Mouse (Mus musculus) liver, embryonic 13.5 days (tissue): ENCODE results near the gene Ric8b. TPM values are rescaled to one million over a fixed set of nuclear protein-coding genes. Genes with fewer than 3 reads are reported as not detected.
A peak's percentile ranks its signal among the peaks of the same experiment; 100 is the strongest.

Experiments used
- ATAC-seq: fragments of 200-750 bp; cut with Nextera tagmentation; 2 replicates; pipeline ENCODE4 v1.8.0; 2017; ENCODE audit warnings: low read depth, mild to moderate bottlenecking, moderate number of reproducible peaks, moderate library complexity
- DNase-seq: peaks from one replicate; pipeline ENCODE4 v3.0.0; 2022
- H3K27ac ChIP-seq: fragments of 300-500 bp; sonication (generic); 2 replicates; pipeline ENCODE4 v1.5.1; 2015; ENCODE audit warnings: moderate library complexity, mild to moderate bottlenecking, inconsistent platforms
- H3K27me3 ChIP-seq: fragments of 300-500 bp; sonication (generic); 2 replicates; pipeline ENCODE4 v1.6.1; 2015; ENCODE audit warnings: mild to moderate bottlenecking, inconsistent platforms
- H3K36me3 ChIP-seq: fragments of 300-500 bp; sonication (generic); 2 replicates; pipeline ENCODE4 v1.6.1; 2015; ENCODE audit warnings: mild to moderate bottlenecking, inconsistent platforms
- H3K4me1 ChIP-seq: fragments of 300-500 bp; sonication (generic); replicated peaks from 2 replicates; pipeline ENCODE4 v1.6.1; 2015; ENCODE audit warnings: inconsistent platforms
- H3K4me2 ChIP-seq: fragments of 300-500 bp; sonication (generic); 2 replicates; pipeline ENCODE4 v1.6.1; 2015; ENCODE audit warnings: inconsistent platforms, mild to moderate bottlenecking, moderate library complexity
- H3K4me3 ChIP-seq: fragments of 300-500 bp; sonication (generic); replicated peaks from 2 replicates; pipeline ENCODE4 v1.5.1; 2015; ENCODE audit warnings: mild to moderate bottlenecking, inconsistent platforms
- H3K9ac ChIP-seq: fragments of 300-500 bp; sonication (generic); 2 replicates; pipeline ENCODE4 v1.6.1; 2015; ENCODE audit warnings: mild to moderate bottlenecking, inconsistent platforms
- H3K9me3 ChIP-seq: fragments of 300-500 bp; sonication (generic); replicated peaks from 2 replicates; pipeline ENCODE4 v1.6.1; 2016; ENCODE audit warnings: inconsistent platforms
- WGBS: fragments of 180-500 bp; shearing (Covaris S2); methylation state at CpG from one replicate; pipeline ENCODE4 v1.1.7; 2015; ENCODE audit not compliant: insufficient replicate concordance; 5-methylcytosine and 5-hydroxymethylcytosine counted together
- polyA plus RNA-seq: library from polyadenylated mRNA; unstranded; fragments of >200 nt; fragmentation: Nextera tagmentation; extraction: Ambion mirVana; gene quantifications from 2 replicates; pipeline ENCODE4 v1.2.1, GENCODE M21; 2015

The Ric8b gene
- polyA plus RNA-seq, 1 experiment from 2014 or later: 3.9 TPM

DNA sequence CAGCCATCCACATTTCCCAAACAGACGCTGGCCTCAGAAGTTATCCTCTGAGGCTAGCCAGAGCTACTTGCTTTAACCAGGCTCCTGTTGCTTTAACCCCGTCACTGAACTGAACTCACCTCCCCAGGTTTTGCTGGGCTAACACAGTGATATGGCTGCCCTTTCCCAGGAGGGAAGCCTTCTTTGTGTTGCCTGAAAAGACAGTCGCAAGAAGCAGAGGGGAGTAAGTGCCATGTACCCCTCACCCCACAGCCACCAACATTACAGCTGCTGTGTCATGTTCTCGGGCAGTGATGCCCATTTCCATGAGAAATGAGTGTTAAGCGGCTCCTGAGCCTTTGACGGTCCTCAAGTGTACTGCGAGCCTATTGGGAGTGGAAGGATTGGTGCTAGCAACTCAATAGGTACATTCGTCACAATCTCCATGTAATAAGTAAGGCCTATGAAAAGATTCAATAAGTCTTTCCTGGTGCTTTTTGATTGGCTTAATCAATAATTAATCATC lies 96.6 kb downstream of the Ric8b start:
- H3K27me3 ChIP-seq: no peaks in the 10 kb centered on the region
- no peaks in the 10 kb centered on the region for H3K9me3 ChIP-seq
- ATAC-seq (no peak), DNase-seq (no peak)
- no peak overlapping the region for H3K27ac ChIP-seq
- H3K9ac ChIP-seq: no peak overlapping the region
- no peak overlapping the region for H3K4me2 ChIP-seq
- no peak overlapping the region for H3K4me3 ChIP-seq
- H3K4me1 ChIP-seq: peaks cover 4% of the 10 kb centered on the region; the same call in 1 of the 2 replicates
- peaks cover 41% of the 10 kb centered on the region for H3K36me3 ChIP-seq
- WGBS: 82% methylated on average over 8 of the region's 8 CpGs

DNA sequence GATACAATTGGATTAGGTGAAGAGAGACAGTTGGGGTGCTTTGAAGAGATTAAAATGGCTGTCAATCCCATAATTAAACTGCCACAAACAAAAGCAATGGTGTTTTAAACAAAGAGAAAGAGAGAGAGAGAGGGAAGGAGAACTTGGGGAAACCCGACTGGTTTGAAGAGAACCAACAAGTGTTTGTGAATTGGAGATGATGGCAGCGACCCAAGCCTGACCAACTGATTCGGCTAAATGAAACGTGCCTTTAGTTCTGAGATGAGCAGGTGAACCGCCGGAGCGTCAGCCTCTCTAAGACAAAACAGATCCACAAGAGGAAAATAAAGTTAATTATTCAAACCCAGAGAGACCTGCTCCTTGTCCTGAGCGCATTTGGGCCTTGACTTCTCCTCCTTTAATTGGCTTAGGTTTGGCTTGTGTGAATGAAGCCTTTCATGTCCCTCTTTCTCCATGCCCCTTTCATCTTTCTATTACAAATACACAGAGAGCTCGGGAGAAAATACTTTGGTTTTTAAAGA lies 97.1 kb downstream of the Ric8b start:
- 80% methylated on average over 9 of the region's 9 CpGs for WGBS
- Histone ChIP-seq H3K9me3 (no peaks in the 10 kb centered on the region), H3K9ac (no peak overlapping the region), H3K4me2 (no peak overlapping the region), H3K36me3 (peaks cover 41% of the 10 kb centered on the region), H3K27ac (no peak overlapping the region), H3K4me3 (no peak overlapping the region), H3K27me3 (no peaks in the 10 kb centered on the region), H3K4me1 (peaks cover 4% of the 10 kb centered on the region; the same call in 1 of the 2 replicates)
- DNase-seq: no peak
- no peak for ATAC-seq

DNA sequence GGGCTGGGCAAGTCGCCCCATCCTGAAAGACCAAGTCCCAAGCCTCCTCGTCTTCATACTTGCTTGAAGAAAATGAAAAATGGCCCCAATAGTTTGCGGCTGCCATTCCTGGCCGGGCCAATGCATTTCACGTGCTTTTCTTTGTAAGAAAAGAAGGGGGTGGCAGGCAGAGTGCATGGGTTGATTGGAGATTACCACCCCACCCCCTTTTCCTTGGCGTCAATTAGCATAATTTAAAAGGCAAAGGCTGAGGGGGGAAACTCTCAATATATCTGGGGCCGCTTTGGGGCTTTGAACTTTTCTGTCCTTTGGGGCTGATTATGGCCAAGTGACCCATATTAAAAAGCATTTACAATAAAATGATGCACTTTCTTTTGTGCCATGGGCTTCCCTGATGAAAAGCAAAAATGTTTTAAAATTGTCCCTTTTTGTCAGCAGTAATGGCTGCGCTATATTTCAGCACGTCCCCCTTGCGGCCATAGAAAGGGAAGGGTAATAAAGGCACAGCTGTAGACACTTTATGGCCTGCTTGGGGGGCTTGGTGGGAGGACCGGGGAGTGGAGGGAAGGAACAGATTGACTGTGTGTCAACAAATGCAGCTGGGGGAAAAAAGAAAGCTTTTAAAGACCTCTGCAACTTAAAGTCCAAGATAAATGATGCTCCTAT lies 105.4 kb downstream of the Ric8b start:
- no peak overlapping the region for H3K4me2 ChIP-seq
- no peak overlapping the region for H3K9ac ChIP-seq
- H3K36me3 ChIP-seq: peaks cover 6% of the 10 kb centered on the region
- no peak overlapping the region for H3K27ac ChIP-seq
- DNase-seq (no peak), ATAC-seq (no peak)
- WGBS: 66% methylated on average over 11 of the region's 11 CpGs
- H3K27me3 ChIP-seq: no peaks in the 10 kb centered on the region
- H3K9me3 ChIP-seq: no peaks in the 10 kb centered on the region
- no peak overlapping the region for H3K4me3 ChIP-seq
- H3K4me1 ChIP-seq: peaks cover 11% of the 10 kb centered on the region

DNA sequence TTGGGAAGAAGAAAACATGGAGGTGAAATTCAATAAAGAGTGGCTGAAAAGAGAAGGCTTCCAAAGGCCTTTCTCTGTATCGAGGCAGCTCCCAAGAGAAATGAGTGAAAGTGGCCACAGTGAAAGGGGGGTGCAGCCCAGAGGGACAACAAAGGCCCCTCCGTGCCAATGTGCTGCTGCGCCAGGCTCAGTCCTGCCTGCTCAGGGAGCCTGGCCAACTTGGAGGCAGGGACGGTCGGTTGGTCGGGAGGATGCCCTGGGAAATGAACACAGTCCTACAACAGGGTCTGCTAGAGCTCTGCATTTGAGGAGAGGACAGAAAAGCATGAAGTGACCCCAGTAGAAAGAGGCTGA lies 105.9 kb downstream of the Ric8b start:
- Histone ChIP-seq H3K27me3 (no peaks in the 10 kb centered on the region), H3K4me1 (peaks cover 16% of the 10 kb centered on the region), H3K9ac (no peak overlapping the region), H3K4me3 (no peak overlapping the region), H3K27ac (no peak overlapping the region), H3K9me3 (no peaks in the 10 kb centered on the region), H3K4me2 (no peak overlapping the region), H3K36me3 (peaks cover 4% of the 10 kb centered on the region)
- WGBS: 70% methylated on average over 6 of the region's 6 CpGs
- ATAC-seq (no peak), DNase-seq (no peak)

DNA sequence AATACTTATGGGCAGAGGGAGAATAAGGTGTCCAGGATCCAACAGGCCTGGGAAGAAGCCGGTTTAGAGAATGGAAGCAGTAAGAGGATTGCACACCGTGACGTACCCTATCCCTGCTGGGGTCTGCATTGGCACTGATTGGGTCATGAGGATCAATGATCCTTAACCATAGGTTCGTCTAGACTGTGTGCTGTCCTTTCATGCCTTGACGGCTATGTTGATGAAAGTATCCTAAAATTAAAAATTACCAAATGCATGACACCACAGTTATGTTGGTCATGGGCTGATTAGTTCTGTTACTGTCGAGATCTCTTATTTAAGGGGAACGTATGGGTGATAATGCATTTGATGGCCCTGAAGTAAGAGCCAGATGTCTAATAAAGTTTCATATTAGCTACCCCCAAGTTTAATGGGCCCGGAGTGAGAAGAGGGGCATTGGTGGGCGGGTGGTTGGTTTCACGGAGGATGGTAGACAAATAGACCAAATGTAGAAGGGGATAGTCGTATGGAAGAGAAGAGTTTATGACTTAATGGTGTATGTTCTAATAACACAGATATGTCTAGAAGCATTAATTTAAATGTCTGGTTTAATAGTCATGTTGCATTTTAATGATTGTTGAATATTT lies 108.5 kb downstream of the Ric8b start:
- H3K27me3 ChIP-seq: no peaks in the 10 kb centered on the region
- 73% methylated on average over 11 of the region's 11 CpGs for WGBS
- H3K4me2 ChIP-seq: no peak overlapping the region
- no peak overlapping the region for H3K4me3 ChIP-seq
- no peaks in the 10 kb centered on the region for H3K9me3 ChIP-seq
- no peak overlapping the region for H3K9ac ChIP-seq
- DNase-seq (no peak), ATAC-seq (peak; percentile 84)
- H3K27ac ChIP-seq: no peak overlapping the region
- no peaks in the 10 kb centered on the region for H3K36me3 ChIP-seq
- peaks cover 16% of the 10 kb centered on the region for H3K4me1 ChIP-seq

DNA sequence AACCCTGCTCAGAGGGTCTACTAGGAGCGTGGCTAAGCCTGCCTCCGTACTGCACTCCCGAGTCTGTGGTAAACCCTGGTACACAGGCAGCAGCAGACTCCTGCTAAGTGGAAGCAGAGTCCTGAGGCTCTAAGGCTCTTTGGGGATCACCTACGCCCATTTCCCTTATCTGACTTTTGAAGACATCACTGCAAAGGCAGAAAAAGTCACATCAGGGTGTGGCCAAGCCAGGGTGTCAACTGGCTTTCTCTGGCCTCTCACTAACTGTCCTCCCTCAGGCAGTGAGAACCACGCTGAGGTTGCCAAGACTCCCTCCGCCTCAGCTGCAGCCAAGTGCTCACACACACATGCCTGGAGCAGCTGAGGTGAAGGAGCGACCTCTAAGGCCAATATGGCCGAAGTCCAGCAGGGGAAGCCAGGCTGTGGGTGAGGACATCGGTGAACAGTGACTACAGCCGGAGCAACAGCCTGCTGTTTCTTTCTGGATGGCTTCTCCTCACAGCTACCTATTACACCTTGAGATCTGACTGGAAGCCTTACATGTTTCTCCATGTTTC lies 110.3 kb downstream of the Ric8b start:
- ATAC-seq (peak; percentile 86), DNase-seq (peak; percentile 37)
- 57% methylated on average over 10 of the region's 10 CpGs for WGBS

DNA sequence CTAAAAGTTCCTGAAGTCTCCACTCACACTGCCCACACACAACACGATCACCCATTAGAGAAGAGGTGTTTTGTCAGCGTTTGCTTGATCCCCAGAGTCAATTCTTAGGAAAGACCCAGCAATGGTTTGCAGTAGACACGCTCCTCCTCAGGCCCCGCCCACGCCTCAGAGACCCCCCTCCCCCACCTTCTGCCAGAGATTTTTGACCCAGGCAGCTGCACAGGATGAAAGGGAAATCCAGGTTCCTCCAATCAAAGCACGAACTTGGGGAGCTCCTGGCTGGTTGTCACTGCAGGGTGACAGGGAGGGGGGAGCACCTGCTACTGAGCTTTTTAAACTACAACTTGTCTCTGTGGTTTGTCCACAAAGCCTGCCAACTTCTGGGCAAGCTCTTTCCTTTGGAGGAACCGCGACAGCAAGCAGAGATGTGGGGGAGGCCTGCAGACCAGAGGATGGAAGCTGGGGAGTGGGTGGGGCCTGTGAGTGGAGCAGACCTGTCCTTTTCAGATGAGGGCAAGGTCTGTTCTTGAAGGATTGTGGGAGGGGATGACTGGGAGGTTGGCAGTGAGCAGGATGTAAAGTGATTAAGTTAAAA lies 117.8 kb downstream of the Ric8b start:
- Histone ChIP-seq H3K4me1 (no peaks in the 10 kb centered on the region; the same call in 1 of the 2 replicates), H3K4me3 (no peak overlapping the region), H3K27me3 (no peaks in the 10 kb centered on the region), H3K9ac (no peak overlapping the region), H3K4me2 (no peak overlapping the region), H3K36me3 (no peaks in the 10 kb centered on the region), H3K27ac (no peak overlapping the region), H3K9me3 (no peaks in the 10 kb centered on the region; the same call in 1 of the 2 replicates)
- 12% methylated on average over 8 of the region's 8 CpGs for WGBS
- ATAC-seq (no peak), DNase-seq (no peak)

More for the DNA sequence above, 110.3 kb downstream of the Ric8b start:
- Histone ChIP-seq H3K27me3 (no peaks in the 10 kb centered on the region), H3K27ac (no peak overlapping the region), H3K9ac (no peak overlapping the region), H3K4me2 (no peak overlapping the region), H3K4me3 (no peak overlapping the region), H3K4me1 (peaks cover 16% of the 10 kb centered on the region), H3K9me3 (no peaks in the 10 kb centered on the region), H3K36me3 (no peaks in the 10 kb centered on the region)

DNA sequence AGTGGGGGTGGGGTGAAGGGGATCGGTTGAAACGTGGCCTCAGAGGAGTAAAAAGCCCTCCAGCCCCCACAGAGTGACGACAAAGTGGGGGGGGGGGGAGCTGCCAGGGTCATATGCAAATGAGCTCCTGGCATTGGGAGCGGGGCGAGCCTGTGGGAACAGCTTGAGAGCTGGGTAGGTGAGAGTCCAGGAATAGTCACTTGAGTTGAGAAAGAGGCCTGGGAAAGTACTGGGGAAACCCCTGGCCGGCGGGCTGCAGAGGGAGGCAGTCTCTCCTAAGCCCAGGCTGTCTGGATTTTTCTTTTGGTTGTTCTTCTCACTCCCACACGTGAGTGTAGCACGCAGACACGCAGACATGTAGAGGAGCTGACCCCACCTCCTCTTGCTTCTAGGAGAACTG lies 120.7 kb downstream of the Ric8b start:
- 60% methylated on average over 10 of the region's 10 CpGs for WGBS
- no peaks in the 10 kb centered on the region; the same call in 1 of the 2 replicates for H3K9me3 ChIP-seq
- no peak for DNase-seq
- no peak overlapping the region for H3K4me2 ChIP-seq
- H3K36me3 ChIP-seq: no peaks in the 10 kb centered on the region
- no peaks in the 10 kb centered on the region for H3K27me3 ChIP-seq
- no peaks in the 10 kb centered on the region; the same call in 1 of the 2 replicates for H3K4me1 ChIP-seq
- ATAC-seq: no peak
- no peak overlapping the region for H3K9ac ChIP-seq
- H3K27ac ChIP-seq: no peak overlapping the region
- H3K4me3 ChIP-seq: no peak overlapping the region

DNA sequence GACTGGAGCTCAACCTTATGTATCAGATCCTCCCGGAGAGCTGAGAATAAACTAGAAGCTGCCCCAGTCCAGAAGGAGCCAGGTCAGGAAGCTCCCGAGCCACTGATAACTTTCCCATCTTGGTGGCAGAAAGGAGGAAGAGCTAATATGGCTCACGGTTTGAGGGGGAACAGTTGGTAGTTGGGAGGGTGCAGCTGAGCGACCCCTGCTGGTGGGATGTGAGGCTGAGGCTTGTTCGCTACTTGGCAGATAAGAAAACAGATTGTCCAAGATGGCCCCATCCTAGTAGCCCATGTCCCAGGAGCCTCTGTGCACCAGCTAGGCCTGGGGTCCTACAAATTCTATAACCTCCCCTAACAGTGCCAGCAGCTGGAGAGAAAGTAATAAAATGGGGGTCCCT lies 121.4 kb downstream of the Ric8b start:
- H3K27me3 ChIP-seq: no peaks in the 10 kb centered on the region
- H3K9ac ChIP-seq: no peak overlapping the region
- WGBS: 66% methylated on average over 5 of the region's 5 CpGs
- H3K4me3 ChIP-seq: no peak overlapping the region
- ATAC-seq: no peak
- no peak overlapping the region for H3K4me2 ChIP-seq
- H3K27ac ChIP-seq: no peak overlapping the region
- no peak for DNase-seq
- H3K36me3 ChIP-seq: no peaks in the 10 kb centered on the region
- H3K9me3 ChIP-seq: no peaks in the 10 kb centered on the region; the same call in 1 of the 2 replicates
- no peaks in the 10 kb centered on the region; the same call in 1 of the 2 replicates for H3K4me1 ChIP-seq

DNA sequence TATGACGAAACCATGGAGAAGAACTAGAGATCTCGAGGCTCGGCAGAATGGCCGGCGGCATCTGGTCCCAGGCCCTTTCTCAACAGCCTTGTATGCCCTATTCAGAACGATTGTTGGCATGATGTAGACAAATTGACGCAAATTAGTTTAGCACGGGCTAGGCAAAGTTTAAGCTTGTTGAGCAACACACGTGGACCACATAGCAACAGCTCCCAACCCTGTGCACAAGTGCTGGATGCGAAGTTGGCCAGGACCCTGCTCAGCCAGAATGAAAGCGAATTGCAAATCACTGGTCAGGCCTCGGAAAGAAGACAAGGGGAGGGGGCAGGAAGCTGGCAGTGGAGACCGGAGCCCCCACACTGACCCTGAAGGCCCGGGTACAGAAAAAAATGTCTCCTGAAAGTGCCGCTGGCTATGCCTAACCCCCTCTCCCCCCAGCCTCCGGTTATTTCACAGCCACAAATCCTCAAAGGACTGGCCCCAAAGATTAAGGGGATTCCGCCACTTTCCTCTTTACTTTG lies 126.8 kb downstream of the Ric8b start:
- ATAC-seq (no peak), DNase-seq (no peak)
- peak overlapping the region; percentile 40 for H3K4me3 ChIP-seq
- no peaks in the 10 kb centered on the region for H3K9me3 ChIP-seq
- H3K9ac ChIP-seq: peak overlapping the region; percentile 53; the same call in 1 of the 2 replicates
- peaks cover 8% of the 10 kb centered on the region; the same call in 1 of the 2 replicates for H3K4me1 ChIP-seq
- H3K4me2 ChIP-seq: peak overlapping the region; percentile 63
- no peak overlapping the region for H3K27ac ChIP-seq
- H3K36me3 ChIP-seq: no peaks in the 10 kb centered on the region
- WGBS: 33% methylated on average over 17 of the region's 17 CpGs
- H3K27me3 ChIP-seq: peaks cover 6% of the 10 kb centered on the region; the same call in 1 of the 2 replicates
